Mouse (Mus musculus): ENCODE results near the gene Defb19. TPM values are rescaled to one million over a fixed set of nuclear protein-coding genes. Genes with fewer than 3 reads are reported as not detected.

The Defb19 gene
- total RNA-seq, 2 experiments from 2014 or later = not detected

DNA sequence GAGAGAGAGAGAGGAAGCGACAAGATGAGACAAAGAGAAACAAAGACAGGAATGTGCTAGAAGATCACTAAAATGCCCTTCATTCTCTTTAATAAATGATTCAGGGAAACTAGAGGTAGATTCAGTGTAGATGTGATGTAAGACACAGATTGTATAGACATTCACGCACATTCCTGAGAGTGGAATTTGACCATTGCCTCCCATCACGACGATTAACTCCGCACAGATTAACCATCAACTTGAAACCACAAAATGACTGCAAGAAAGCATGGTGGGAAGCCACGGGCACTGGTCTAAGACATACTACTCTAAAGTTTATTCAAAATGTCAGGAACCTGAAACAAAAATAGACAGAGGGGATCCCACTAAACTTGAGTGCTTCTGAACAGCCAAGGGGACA is 9.8 kb downstream of the Defb19 start:
- no peak for DNase-seq
- intact Hi-C loops (cut with DNase I) = no loop called here
- H3K27ac ChIP-seq = no peak overlapping the region
- TF ChIP-seq CTCF (IDR thresholded peaks at IDR 0.05) = no peak
- H3K4me3 ChIP-seq = no peak overlapping the region

DNA sequence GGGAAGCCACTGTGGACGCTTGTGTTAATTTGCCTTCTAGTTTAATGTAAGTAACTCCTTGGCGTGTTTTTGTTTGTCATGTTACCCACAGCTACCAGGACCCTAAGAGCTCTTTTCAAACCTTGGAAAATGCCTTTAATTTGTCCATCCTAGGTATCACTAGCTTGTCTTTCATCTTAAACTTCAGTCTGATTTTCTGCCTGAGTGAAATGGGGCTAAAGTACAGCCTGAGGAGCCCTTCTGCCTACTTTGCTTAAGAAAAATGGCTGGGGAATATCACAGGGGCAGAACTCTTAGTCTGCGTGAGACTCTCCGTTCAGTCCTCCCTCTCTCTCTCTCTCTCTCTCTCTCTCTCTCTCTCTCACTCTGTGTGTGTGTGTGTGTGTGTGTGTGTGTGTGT is 10.2 kb downstream of the Defb19 start:
- TF ChIP-seq CTCF (IDR thresholded peaks at IDR 0.05) = no peak
- Histone ChIP-seq H3K4me3 (no peak overlapping the region), H3K27ac (no peak overlapping the region)
- intact Hi-C loops (cut with DNase I) = no loop called here
- DNase-seq = no peak

DNA sequence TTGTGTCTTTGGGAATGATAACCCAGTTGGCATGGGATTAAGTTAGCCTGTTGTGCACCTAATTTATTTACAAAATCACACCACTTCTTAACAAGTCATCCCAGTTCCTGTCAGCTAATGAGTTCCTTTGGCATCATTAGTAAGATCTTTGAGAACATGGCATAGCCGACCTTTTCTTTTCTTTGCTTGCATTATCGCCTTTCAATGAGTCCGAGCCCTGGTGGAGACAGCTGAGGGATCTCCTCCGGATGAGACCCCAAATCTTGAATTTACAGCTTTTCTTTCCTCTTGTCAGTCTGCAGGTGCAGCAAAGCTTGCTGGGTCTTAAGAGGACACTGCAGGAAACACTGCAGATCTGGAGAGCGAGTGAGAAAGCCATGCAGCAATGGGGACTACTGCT is 11.1 kb downstream of the Defb19 start, which contains the start of gene Gm17416:
TSS of gene Gm17416 (plus strand) at position 301 of the 400 bp plus-strand sequence.
- intact Hi-C loops (cut with DNase I) = no loop called here
- Histone ChIP-seq H3K27ac (no peak within 1 kb of the TSS), H3K4me3 (no peak within 1 kb of the TSS)
- no peak for DNase-seq
- no peak for TF ChIP-seq CTCF (IDR thresholded peaks at IDR 0.05)

DNA sequence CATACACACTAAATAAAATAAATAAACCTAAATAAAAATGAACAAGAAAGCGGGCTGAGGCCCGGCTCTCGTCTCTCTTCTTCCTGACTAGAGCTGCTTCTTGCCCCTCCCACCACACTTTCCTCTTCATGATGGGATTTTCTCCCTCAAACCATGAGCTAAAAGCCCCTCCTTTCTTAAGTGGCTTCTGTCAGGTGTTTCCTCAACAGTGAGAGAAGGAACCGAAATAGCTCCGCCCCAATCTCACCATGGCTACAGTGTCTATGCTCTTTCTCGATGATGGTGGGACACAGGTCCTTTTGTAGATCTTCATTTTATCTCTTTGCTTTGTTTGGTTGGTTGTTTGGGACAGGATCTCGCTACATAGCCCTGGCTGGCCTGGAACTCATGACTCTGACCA is 23.5 kb downstream of the Defb19 start:
- no peak for DNase-seq
- no peak for TF ChIP-seq CTCF (IDR thresholded peaks at IDR 0.05)
- Histone ChIP-seq H3K4me3 (no peak overlapping the region), H3K27ac (no peak overlapping the region)
- intact Hi-C loops (cut with DNase I) = no loop called here

DNA sequence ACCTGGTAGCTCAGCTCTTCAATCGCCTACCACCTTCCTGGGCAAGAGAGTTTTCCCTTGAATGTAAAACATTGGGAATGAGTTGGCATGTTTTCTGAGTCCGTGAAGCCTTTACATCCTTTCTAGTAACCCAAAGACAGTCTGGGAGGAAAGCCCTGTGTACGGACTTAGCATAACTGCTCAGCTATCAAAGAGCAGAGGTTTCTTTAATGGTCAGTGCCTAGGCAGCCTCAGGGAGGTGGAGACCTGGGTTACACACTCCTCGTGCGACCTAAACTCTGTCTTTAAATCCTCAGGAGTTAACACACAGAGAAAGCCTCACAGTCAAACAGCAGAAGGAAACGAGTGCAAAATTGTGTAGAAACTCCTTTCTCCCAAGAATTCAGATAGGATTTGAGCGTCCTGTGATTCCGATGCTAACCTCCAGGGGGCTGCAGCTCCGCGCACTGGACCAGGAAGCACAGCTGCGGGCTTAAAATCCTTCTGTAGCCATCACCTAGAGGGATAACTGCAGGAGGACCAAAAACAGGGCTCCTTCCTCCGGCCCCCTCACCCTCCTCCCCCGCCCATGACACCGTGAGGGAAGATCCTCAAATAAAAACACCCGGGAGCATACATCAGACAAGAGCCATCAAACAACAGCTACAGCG is 26.2 kb downstream of the Defb19 start:
- intact Hi-C loops (cut with DNase I) = no loop called here
- peak; percentile 73 for TF ChIP-seq CTCF (IDR thresholded peaks at IDR 0.05)
- H3K4me3 ChIP-seq = no peak overlapping the region
- DNase-seq = peak; percentile 47
- no peak overlapping the region for H3K27ac ChIP-seq

DNA sequence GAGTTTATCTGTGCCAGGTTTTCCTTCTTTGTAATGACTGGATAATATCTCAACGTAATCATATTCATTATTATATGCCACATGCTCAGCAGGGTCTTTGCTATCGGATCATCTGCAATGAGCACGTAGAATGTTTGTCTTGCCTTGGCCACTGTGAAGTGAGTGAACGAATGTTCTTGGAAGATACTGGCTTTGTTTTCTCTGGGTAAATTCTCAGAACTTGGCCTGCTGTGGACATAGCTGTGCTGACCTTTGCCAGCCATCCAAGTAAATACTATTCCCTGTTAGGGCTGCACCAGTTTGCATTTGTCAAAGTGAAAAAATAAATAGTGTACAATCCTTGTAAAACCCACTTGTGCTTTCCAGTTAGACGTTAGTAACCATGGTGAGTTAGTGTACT is 32.0 kb downstream of the Defb19 start:
- DNase-seq = no peak
- Histone ChIP-seq H3K4me3 (no peak overlapping the region), H3K27ac (no peak overlapping the region)
- intact Hi-C loops (cut with DNase I) = no loop called here
- no peak for TF ChIP-seq CTCF (IDR thresholded peaks at IDR 0.05)

DNA sequence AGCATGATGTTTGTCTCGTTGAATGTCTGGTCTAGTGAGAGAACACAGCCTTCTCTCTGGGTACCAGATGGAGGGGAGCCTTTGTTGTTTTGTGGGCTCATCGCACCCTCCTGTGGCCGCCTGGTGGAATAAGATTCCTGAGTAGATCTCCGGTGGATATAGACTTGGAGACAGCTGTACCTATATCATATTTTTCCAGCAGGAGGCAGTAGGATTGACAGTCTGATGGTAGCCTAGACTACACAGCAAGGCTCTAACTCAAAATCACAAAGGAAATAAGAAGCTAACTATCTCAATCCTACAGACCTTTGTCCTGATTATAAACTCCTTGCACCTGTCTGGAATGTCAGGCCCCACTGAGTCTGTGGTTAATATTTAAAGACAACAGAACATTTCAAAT is 35.4 kb downstream of the Defb19 start:
- peak; percentile 19 for DNase-seq

DNA sequence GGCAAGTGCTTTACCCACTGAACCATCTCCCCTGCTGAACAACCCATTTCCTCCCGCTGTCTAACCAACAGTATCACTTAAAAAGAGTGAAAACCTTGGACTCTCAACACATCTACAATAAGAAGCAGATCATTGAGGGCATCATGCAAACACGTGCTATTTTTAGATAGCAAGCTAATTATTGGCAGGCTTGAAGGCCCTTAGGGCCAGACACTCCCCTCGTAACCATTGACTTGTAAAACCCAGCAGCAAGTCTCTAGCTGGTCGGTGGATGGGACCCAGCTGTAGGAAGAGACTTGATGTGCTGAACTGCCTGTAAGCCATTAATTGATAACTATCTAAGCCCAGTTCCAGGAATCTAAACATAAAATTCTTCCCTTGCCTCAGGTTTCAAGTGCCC is 36.6 kb downstream of the Defb19 start:
- no peak overlapping the region for H3K27ac ChIP-seq
- intact Hi-C loops (cut with DNase I) = no loop called here
- TF ChIP-seq CTCF (IDR thresholded peaks at IDR 0.05) = no peak
- no peak overlapping the region for H3K4me3 ChIP-seq
- no peak for DNase-seq

More for the DNA sequence above, 35.4 kb downstream of the Defb19 start:
- TF ChIP-seq CTCF (IDR thresholded peaks at IDR 0.05) = peak; percentile 51
- Histone ChIP-seq H3K4me3 (no peak overlapping the region), H3K27ac (no peak overlapping the region)
- intact Hi-C loops (cut with DNase I) = loop anchor here (2.0 kb wide), 1 partner anchor 94 kb away; no protein-coding TSS in a partner anchor

DNA sequence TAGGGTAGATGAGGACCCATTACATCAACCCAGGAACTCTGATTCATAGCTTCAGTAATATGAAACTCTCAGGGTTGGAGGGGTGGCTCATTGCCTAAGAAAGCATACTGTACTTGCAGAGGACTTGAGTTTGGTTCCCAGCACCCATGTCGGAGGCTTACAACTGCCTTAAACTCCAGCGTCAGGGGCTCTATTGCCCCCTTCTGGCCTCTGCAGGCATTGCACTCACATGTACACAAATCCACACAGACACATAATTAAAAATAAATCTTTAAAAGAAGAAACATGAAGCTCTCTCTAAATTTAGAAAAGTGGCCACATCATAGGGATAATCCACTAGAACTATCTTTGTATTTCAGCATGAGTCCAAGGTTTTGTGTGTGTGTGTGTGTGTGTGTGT is 37.2 kb downstream of the Defb19 start:
- intact Hi-C loops (cut with DNase I) = no loop called here
- peak; percentile 22; the same call in 1 of the 2 replicates for TF ChIP-seq CTCF (IDR thresholded peaks at IDR 0.05)
- DNase-seq = no peak
- H3K27ac ChIP-seq = no peak overlapping the region
- H3K4me3 ChIP-seq = no peak overlapping the region

DNA sequence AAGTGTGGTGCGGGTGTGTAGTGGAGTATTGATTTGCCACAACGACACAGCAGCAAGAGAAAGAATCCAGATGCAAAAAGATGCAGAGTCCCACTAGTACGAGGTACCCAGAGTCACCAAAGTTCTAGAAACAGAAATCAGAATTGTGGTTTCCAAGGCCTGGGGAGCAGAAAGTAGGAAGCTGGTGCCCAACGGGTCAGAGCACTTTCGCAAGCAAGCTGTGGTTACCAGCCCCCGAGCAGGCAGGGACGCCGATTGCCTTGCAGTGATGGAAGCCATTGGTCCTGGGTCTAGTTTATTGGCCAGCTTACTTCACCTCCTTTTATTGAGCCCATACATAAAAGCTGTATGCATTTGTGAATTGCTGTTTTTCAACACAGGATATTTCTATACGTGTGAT is 38.1 kb downstream of the Defb19 start:
- Histone ChIP-seq H3K27ac (no peak overlapping the region), H3K4me3 (no peak overlapping the region)
- DNase-seq = no peak
- intact Hi-C loops (cut with DNase I) = no loop called here
- TF ChIP-seq CTCF (IDR thresholded peaks at IDR 0.05) = no peak

DNA sequence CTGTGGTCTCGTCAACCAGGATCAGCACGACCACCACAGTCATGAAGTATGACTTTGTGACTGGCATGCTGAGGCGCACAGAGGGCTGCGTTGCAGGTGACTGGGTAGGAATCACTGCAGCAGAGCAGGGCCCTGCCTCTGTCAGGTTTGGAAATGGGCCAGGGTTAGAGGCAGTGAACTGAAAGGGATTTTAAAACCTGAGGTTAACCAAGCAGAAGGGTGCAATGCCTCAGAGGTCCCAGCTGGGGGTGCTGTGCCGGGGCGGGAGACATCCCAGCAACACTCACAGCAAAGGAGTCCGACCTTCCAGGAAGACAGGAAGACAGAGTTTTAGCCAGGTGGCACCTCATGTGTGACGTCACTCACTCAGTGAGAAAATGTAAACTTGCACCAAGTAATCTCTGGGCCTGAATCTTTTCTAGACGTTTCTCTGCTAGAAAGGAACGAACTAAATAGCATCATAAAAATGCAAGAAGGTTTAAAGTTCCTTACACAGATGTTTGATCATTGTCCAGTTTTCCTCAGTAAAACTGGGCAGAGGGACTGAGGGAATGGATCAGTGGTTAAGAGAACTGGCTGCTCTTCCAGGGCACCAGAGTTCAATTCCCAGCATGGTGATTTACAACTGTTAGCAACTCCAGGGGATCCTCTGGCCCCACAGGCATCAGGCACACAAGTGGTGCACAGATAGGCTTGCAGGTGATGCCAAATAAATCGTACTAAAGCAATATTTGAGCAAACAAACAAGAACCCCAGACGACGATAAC is 40.0 kb downstream of the Defb19 start, which contains the start of gene Defb29:
TSS of gene Defb29 (minus strand) at position 155 of the 767 bp plus-strand sequence.
- intact Hi-C loops (cut with DNase I) = no loop called here
- no peak for DNase-seq
- Histone ChIP-seq H3K4me3 (no peak within 1 kb of the TSS), H3K27ac (no peak within 1 kb of the TSS)
- TF ChIP-seq CTCF (IDR thresholded peaks at IDR 0.05) = no peak; the same call in 1 of the 2 replicates

Other genes with a start within 250 kb of the Defb19 start
- gene Rbck1, start 247.7 kb downstream of the Defb19 start, total RNA-seq (2021) = 10 to 100 TPM; 27.0 to 31.1 TPM
- 1 to 10 TPM; 1.2 to 1.4 TPM for gene Trib3, start 236.3 kb downstream of the Defb19 start, total RNA-seq (2021)
- gene Nrsn2, start 203.7 kb downstream of the Defb19 start, total RNA-seq (2021) = not detected
- gene Sox12, start 182.2 kb downstream of the Defb19 start, total RNA-seq (2021) = under 1 TPM; 0.53 to 0.79 TPM
- gene Zcchc3, start 165.3 kb downstream of the Defb19 start, total RNA-seq (2021) = 1 to 10 TPM; 1.1 to 1.8 TPM
- not detected for gene 6820408C15Rik, start 164.7 kb downstream of the Defb19 start, total RNA-seq (2021)
- not detected for gene Defb23, start 115.7 kb downstream of the Defb19 start, total RNA-seq (2021)
- gene Defb20, start 103.2 kb downstream of the Defb19 start, total RNA-seq (2021) = not detected
- gene Defb22, start 90.2 kb downstream of the Defb19 start, total RNA-seq (2021) = not detected
- gene Defb26, start 68.6 kb downstream of the Defb19 start, total RNA-seq (2021) = not detected
- not detected for gene Defb28, start 62.1 kb downstream of the Defb19 start, total RNA-seq (2021)
- gene Defb29, start 40.2 kb downstream of the Defb19 start, total RNA-seq (2021) = not detected
- not detected for gene Gm17416, start 11.0 kb downstream of the Defb19 start, total RNA-seq (2021)
- gene Defb21, start 7.6 kb downstream of the Defb19 start, total RNA-seq (2021) = not detected
- gene Defb45, start 19.1 kb upstream of the Defb19 start, total RNA-seq (2021) = not detected
- gene Defb36, start 24.0 kb upstream of the Defb19 start, total RNA-seq (2021) = not detected
- gene Defb25, start 42.7 kb upstream of the Defb19 start, total RNA-seq (2021) = not detected
- 1 to 10 TPM; 2.4 to 3.0 TPM for gene Rem1, start 46.6 kb upstream of the Defb19 start, total RNA-seq (2021)
- gene H13, start 89.1 kb upstream of the Defb19 start, total RNA-seq (2021) = 10 to 100 TPM; 32.6 to 37.3 TPM
- 10 to 100 TPM; 11.1 to 12.8 TPM for gene Mcts2, start 106.7 kb upstream of the Defb19 start, total RNA-seq (2021)
- gene Id1, start 155.9 kb upstream of the Defb19 start, total RNA-seq (2021) = 10 to 100 TPM in 1 of 2 experiments, 1 to 10 TPM in 1; 6.7 to 26.8 TPM
- 1 to 10 TPM; 2.0 to 4.2 TPM for gene Cox4i2, start 173.9 kb upstream of the Defb19 start, total RNA-seq (2021)